Mouse (Mus musculus) olfactory bulb, adult 2 months (tissue): ENCODE results near the gene Amz1.

Experiments
- CTCF ChIP-seq: fragments of 200-500 bp; IDR thresholded peaks from 2 replicates; pipeline ENCODE4 v1.5.1; 2012; ENCODE audit warnings: low read depth, mild to moderate bottlenecking, low read length, moderate library complexity; ENCODE audit not compliant: insufficient read depth
- POLR2A ChIP-seq: fragments of 200-500 bp; IDR thresholded peaks from 2 replicates; pipeline ENCODE4 v1.6.1; 2012; ENCODE audit warnings: mild to moderate bottlenecking, low read depth, low read length, moderate library complexity; ENCODE audit not compliant: insufficient read depth

- TF ChIP-seq CTCF (no peak), POLR2A (no peak)
Observed at GRCm38 (mm10) chr5:140726062-140726839, 2.3 kb downstream of the Amz1 start.
